Mouse (Mus musculus): ENCODE results near the gene Pla2g4b. TPM values are rescaled to one million over a fixed set of nuclear protein-coding genes. Genes with fewer than 3 reads are reported as not detected.

Gene Pla2g4b
- total and polyA plus RNA-seq, 3 experiments, result 0.90 to 2.7 (median 2.5) TPM

DNA sequence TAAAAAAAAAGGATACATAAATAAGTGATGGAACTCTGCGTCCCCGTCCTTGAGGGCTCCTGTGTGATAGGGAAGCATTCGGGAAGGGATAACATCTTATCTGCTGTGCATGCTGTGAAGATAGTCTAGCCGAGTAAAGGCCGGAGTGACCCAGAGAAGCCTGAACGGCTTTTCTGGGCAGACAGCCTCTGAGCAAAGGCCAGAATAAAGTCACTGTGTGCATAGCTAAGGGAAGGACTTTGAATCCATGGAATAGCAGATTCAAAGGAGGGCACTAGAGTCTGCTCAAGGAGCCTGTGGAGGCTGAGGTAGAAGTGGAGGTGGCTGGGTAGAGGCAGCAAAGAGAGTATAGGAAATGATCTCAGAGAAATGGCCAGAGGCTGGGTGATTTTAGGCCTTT lies 38.4 kb upstream of the Pla2g4b start:
- Histone ChIP-seq H3K79me2 (replicated peaks; ENCODE audit: control insufficient read depth, extremely low read depth, insufficient read depth, poor library complexity, severe bottlenecking) (no peaks in the 10 kb centered on the region), H3K4me1 (ENCODE audit: control insufficient read depth in 1 of 2, insufficient read depth in 2 of 2) (peaks cover 13 to 41% of the 10 kb centered on the region in 2 experiments), H3K4me3 (replicated peaks in 1 of 3; ENCODE audit: low read depth in 2 of 3, low read length in 2 of 3, poor library complexity in 1 of 3) (no peak overlapping the region), H3K9me3 (replicated peaks; ENCODE audit: low read length) (no peaks in the 10 kb centered on the region), H3K27me3 (replicated peaks) (no peaks in the 10 kb centered on the region), H3K9ac (ENCODE audit: insufficient read depth, low read depth) (no peak overlapping the region), H3K36me3 (replicated peaks in 1 of 2; ENCODE audit: control insufficient read depth in 1 of 2, insufficient read depth in 1 of 2, low read length in 1 of 2) (peaks cover 0 to 21% of the 10 kb centered on the region in 2 experiments), H3K27ac (ENCODE audit: insufficient read depth, low read depth) (0 out of 2 replicates have a peak overlapping the region, but pooled peaks have one; percentile 44), H3K4me2 (ENCODE audit: insufficient read depth, low read depth, poor library complexity, severe bottlenecking) (no peak overlapping the region)
- DNase-seq (ENCODE audit: extremely low read depth), result no peak
- dilution Hi-C loops (cut with MboI; ENCODE audit: extremely low pct_ligation_motif_present, extremely low pct_unique_long_range_greater_than_20kb, low sequenced_read_pairs) (no loop called here), in situ Hi-C loops (cut with MboI; ENCODE audit: low pct_ligation_motif_present, low pct_unique_long_range_greater_than_20kb, low sequenced_read_pairs) (no loop called here)
- TF ChIP-seq CTCF (conservative IDR thresholded peaks at IDR 0.05 in 1 of 2, IDR thresholded peaks at IDR 0.05 in 1 of 2; ENCODE audit: low read depth in 2 of 2, low read length in 2 of 2) (no peak), MYC (IDR thresholded peaks at IDR 0.05; ENCODE audit: low read depth, low read length) (no peak), CHD1 (IDR thresholded peaks at IDR 0.05; ENCODE audit: low read depth, low read length) (0 out of 2 replicates have a peak, but pooled peaks have one; percentile 9), TCF12 (IDR thresholded peaks at IDR 0.05; ENCODE audit: low read depth, low read length) (no peak), NRF1 (IDR thresholded peaks at IDR 0.05; ENCODE audit: low read depth, low read length) (no peak)

GRCm38 (mm10) chr2:119995391-119996281 lies 37.6 kb upstream of the Pla2g4b start:
- H3K36me3 ChIP-seq (replicated peaks in 1 of 2; ENCODE audit: control insufficient read depth in 1 of 2, insufficient read depth in 1 of 2, low read length in 1 of 2), result peaks cover 0 to 24% of the 10 kb centered on the region in 2 experiments
- H3K4me1 ChIP-seq (ENCODE audit: control insufficient read depth in 1 of 2, insufficient read depth in 2 of 2), result peaks cover 13 to 43% of the 10 kb centered on the region in 2 experiments
- H3K27me3 ChIP-seq (replicated peaks), result no peaks in the 10 kb centered on the region
- H3K9ac ChIP-seq (ENCODE audit: insufficient read depth, low read depth), result no peak overlapping the region
- no peak for DNase-seq (ENCODE audit: extremely low read depth)
- no peak overlapping the region for H3K4me3 ChIP-seq (replicated peaks in 1 of 3; ENCODE audit: low read depth in 2 of 3, low read length in 2 of 3, poor library complexity in 1 of 3)
- H3K27ac ChIP-seq (ENCODE audit: insufficient read depth, low read depth), result peak overlapping the region; percentile 44
- dilution Hi-C loops (cut with MboI; ENCODE audit: extremely low pct_ligation_motif_present, extremely low pct_unique_long_range_greater_than_20kb, low sequenced_read_pairs) (no loop called here), in situ Hi-C loops (cut with MboI; ENCODE audit: low pct_ligation_motif_present, low pct_unique_long_range_greater_than_20kb, low sequenced_read_pairs) (no loop called here)
- H3K9me3 ChIP-seq (replicated peaks; ENCODE audit: low read length), result no peaks in the 10 kb centered on the region
- H3K79me2 ChIP-seq (replicated peaks; ENCODE audit: control insufficient read depth, extremely low read depth, insufficient read depth, poor library complexity, severe bottlenecking), result no peaks in the 10 kb centered on the region
- no peak overlapping the region for H3K4me2 ChIP-seq (ENCODE audit: insufficient read depth, low read depth, poor library complexity, severe bottlenecking)
- TF ChIP-seq ZNF384 (IDR thresholded peaks at IDR 0.05; ENCODE audit: low read depth, low read length) (0 out of 2 replicates have a peak, but pooled peaks have one; percentile 7), USF2 (conservative IDR thresholded peaks at IDR 0.05; ENCODE audit: low read depth, low read length) (no peak), CHD1 (IDR thresholded peaks at IDR 0.05; ENCODE audit: low read depth, low read length) (peak; percentile 69; the same call in 1 of the 2 replicates)

DNA sequence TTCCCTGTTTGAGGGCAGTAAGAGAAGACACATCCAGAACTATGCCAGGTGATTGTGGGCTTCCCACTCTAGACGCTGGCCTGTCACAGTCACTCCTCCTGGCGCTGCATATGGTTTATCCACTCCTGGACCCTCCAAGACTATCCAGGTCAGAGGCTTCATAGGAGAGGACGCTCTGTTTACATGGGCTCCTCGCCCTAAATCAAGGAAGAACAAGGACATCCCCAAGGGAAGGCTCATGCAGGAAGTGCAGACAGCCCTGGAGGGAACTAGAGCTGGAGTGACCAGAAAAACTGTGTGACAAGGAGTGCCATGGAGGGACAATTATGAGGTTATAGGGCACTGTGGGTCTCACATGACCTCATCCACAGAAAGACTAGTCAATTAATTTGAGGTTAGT lies 35.9 kb upstream of the Pla2g4b start:
- peaks cover 0 to 27% of the 10 kb centered on the region in 2 experiments for H3K36me3 ChIP-seq (replicated peaks in 1 of 2; ENCODE audit: control insufficient read depth in 1 of 2, insufficient read depth in 1 of 2, low read length in 1 of 2)
- no peak for TF ChIP-seq TCF12 (IDR thresholded peaks at IDR 0.05; ENCODE audit: low read depth, low read length)
- no peak for TF ChIP-seq ETS1 (conservative IDR thresholded peaks at IDR 0.05; ENCODE audit: low read depth, low read length)
- TF ChIP-seq ZMIZ1 (IDR thresholded peaks at IDR 0.05; ENCODE audit: low read depth, low read length), result no peak
- no peak for TF ChIP-seq RAD21 (IDR thresholded peaks at IDR 0.05; ENCODE audit: low read depth, low read length)
- no peak for TF ChIP-seq JUND (conservative IDR thresholded peaks at IDR 0.05; ENCODE audit: low read depth, low read length)
- no peak for TF ChIP-seq MAX (IDR thresholded peaks at IDR 0.05; ENCODE audit: low read length)
- H3K4me1 ChIP-seq (ENCODE audit: control insufficient read depth in 1 of 2, insufficient read depth in 2 of 2), result peaks cover 23 to 55% of the 10 kb centered on the region in 2 experiments
- no peaks in the 10 kb centered on the region for H3K9me3 ChIP-seq (replicated peaks; ENCODE audit: low read length)
- H3K9ac ChIP-seq (ENCODE audit: insufficient read depth, low read depth), result no peak overlapping the region
- in situ Hi-C loops (cut with MboI; ENCODE audit: low pct_ligation_motif_present, low pct_unique_long_range_greater_than_20kb, low sequenced_read_pairs) (no loop called here), dilution Hi-C loops (cut with MboI; ENCODE audit: extremely low pct_ligation_motif_present, extremely low pct_unique_long_range_greater_than_20kb, low sequenced_read_pairs) (no loop called here)
- H3K27me3 ChIP-seq (replicated peaks), result no peaks in the 10 kb centered on the region
- H3K27ac ChIP-seq (ENCODE audit: insufficient read depth, low read depth), result no peak overlapping the region
- H3K4me3 ChIP-seq (replicated peaks in 1 of 3; ENCODE audit: low read depth in 2 of 3, low read length in 2 of 3, poor library complexity in 1 of 3), result no peak overlapping the region
- no peak overlapping the region for H3K4me2 ChIP-seq (ENCODE audit: insufficient read depth, low read depth, poor library complexity, severe bottlenecking)
- no peak for DNase-seq (ENCODE audit: extremely low read depth)
- no peaks in the 10 kb centered on the region for H3K79me2 ChIP-seq (replicated peaks; ENCODE audit: control insufficient read depth, extremely low read depth, insufficient read depth, poor library complexity, severe bottlenecking)

All from CH12.LX (cell line).